Mouse (Mus musculus) cerebellum, adult 9-10 months (tissue): ENCODE data around the gene Fbxl2.
"Not testable (repeated sequence)": the region's sequence is repeated elsewhere in the genome, so short reads cannot be mapped to it uniquely, and the experiment has no call there.

Experiments
- DNase-seq: peaks from one replicate; pipeline ENCODE4 v3.0.0; 2022

Gene Fbxl2

GRCm38 (mm10) chr9:114046028-114046427 lies at the start of gene Fbxl2:
Gene Fbxl2, minus strand, starts transcription at chr9:114046191.
- DNase-seq = no peak

DNA sequence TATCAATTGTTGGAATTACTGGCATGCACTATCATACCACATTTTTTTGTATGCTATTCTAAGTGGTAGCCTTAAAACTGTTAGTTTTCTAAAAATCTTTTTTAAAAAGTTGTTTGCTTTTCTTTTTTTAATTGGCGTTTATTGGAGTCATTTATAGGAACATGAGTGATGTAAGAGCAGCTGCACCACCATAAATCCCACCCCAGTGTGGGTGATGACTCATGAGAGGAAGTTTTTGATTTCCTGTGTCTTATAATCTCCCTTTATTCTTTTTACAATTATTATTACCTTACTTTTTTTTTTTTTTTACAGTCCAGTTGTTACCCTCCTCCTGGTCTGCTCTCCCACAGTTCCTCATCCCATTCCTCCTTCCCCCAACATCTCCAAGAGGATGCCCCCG lies 48.9 kb upstream of the Fbxl2 start:
- DNase-seq = no peak

GRCm38 (mm10) chr9:114092188-114092587 lies 46.2 kb upstream of the Fbxl2 start:
- DNase-seq = not testable (repeated sequence)

GRCm38 (mm10) chr9:114088885-114089284 lies 42.9 kb upstream of the Fbxl2 start:
- DNase-seq = not testable (repeated sequence)

DNA sequence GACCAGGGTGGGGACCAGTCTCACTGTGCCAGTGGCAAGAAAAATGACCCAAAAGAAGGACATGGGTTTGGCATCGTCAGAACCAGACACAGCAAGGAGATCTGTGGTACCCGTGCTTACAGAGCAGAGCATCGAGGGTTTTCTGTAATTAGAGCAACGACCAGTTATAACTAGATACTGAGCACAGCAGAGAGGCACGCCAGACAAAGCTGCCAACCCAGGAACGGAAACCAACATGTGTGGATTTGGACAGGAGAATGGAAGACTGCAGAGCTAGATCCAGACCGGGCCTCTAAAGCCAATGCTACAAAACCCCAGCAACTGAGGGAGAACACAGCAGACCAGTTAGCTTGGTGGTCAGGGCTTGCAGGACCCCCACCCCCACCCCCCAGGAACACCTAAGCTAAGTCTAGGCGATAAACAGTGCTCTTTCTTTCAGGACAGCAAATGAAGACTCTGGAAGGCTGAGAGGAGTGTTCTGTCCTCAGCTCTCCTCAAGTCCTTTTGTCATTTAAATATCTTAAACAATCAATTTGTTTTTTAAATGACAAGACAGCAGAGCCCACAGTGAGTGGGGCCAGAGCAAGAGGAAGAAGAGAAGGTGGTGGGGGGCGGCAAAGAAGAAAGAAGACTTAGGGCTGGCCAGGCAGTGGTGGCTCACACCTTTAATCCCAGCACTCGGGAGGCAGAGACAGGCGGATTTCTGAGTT lies 41.3 kb upstream of the Fbxl2 start:
- DNase-seq = no peak

DNA sequence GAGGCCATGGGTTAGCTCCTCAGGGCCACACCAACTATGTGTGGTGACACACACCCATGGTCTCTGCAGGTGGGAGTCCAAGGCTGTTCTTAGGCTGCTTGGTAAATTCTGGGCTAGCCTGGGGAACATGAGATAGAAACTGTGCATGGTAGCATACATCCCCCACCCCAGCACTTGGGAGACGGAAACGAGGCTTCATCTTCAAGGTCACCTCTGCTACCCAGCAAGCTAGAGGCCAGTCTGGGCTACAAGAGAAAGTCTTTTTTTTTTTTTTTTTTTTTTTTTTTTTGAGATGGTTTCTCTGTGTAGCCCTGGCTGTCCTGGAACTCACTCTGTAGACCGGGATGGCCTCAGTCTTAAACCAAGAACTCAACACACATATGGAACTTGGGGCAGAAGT lies 40.4 kb upstream of the Fbxl2 start:
- no peak for DNase-seq

GRCm38 (mm10) chr9:114073681-114074080 lies 27.7 kb upstream of the Fbxl2 start:
- no peak for DNase-seq

- DNase-seq = no peak
Measured at GRCm38 (mm10) chr9:114069372-114069771, 23.4 kb upstream of the Fbxl2 start.

DNA sequence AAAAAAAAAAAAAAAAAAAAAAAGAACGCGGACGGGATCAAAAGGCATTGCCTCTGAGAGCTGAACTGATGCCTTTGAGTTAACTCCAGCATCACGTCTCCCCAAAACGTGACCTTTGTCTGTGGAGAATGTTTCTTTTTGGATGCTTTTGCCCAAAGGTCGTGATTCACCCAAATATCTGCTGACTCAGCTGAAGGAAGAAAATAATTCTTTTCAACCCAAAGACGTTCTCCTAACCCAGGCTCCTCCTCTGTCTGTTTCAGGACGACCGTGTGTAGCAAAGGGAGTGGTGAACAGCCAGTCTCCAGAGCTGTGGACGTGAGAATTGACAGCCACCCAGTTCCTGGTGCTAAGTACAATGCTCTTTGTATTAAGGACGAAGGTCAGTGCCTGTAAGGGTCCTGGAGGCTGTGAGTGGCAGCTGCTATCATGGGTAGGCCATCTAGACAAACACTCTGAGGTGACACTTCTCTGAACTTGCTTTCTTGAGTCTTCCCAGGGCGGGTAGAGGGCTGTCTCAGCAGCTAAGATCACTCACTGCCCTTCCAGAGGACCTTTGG lies 22.6 kb upstream of the Fbxl2 start:
- no peak for DNase-seq

- DNase-seq = no peak
Measured at GRCm38 (mm10) chr9:114057090-114057796, 11.3 kb upstream of the Fbxl2 start, which contains the start of gene Susd5. Gene Susd5, plus strand, starts transcription at chr9:114057140.

- DNase-seq = no peak
Measured at GRCm38 (mm10) chr9:114052866-114053265, 6.9 kb upstream of the Fbxl2 start.

DNA sequence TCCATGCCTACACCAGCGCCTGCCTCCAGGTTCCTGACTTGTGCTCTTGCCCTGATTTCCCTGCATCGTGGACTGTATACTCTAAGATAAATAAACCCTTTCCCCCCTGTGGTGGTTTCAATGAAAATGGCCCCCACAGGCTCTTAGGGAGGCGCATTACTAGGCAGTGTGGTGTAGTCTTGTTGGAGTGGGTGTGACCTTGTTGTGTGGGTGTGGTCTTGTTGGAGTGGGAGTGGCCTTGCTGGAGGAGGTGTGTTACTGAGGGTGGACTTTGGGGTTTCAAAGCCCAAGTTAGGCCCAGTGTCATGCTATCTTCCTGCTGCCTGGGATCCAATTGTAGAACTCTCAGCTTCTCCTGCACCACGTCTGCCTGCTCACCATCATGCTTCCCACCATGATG lies 6.0 kb upstream of the Fbxl2 start:
- DNase-seq = no peak

DNA sequence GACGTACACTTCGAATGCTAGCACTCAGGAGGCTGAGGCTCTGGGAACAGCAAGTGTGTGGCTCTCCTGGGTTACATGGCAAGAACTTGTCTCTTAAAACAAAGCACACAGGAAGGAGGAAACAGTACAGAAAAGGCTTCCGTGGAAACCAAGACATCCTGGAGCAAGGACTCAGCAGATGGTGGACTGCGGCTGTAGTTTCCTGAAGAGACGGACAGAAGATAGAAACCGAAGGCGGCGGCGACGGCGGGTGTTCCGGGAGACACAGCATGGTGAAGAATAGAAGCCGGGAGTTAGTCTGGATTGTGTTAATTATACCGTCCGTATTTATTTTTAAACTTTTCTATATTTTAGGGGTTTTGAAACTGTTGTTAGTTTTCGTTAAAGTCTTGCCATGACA lies 4.8 kb upstream of the Fbxl2 start:
- no peak for DNase-seq

DNA sequence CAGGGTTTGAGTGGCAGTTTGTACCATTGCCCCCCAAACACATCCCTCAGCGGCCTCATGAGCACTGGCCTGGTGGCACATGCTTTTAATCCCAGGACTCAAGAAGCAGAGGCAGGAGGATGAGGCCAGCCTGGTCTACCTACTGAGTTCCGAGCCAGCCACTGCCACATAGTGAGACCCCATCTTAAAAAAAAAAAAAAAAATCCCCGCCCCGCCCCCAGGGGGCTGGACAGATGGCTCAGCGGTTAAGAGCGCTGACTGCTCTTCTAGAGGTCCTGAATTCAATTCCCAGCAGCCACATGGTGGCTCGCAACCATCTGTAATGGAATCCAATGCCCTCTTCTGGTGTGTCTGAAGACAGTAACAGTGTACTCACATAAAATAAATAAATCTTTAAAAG lies 4.1 kb upstream of the Fbxl2 start:
- no peak for DNase-seq

DNA sequence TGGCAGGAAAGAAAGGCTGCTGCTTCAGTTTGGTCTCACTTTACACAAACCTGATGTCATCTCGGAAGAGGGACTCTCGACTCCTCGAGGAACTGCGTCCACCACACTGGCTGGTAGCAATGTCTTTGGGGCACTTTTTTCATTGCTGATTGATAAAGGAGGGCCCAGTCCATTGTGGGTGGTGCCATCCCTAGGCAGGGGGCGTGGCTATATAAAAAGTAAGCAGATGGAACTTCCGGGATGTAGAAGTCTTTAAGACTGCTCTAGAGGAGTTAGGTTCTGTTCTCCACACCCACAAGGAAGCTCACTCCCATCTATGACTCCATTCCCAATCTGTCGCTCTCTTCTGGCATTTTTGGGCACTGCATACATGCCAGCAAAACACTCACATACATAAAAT lies 685 bp upstream of the Fbxl2 start:
- DNase-seq = no peak

GRCm38 (mm10) chr9:114044446-114044845 lies 1.5 kb downstream of the Fbxl2 start:
- no peak for DNase-seq

DNA sequence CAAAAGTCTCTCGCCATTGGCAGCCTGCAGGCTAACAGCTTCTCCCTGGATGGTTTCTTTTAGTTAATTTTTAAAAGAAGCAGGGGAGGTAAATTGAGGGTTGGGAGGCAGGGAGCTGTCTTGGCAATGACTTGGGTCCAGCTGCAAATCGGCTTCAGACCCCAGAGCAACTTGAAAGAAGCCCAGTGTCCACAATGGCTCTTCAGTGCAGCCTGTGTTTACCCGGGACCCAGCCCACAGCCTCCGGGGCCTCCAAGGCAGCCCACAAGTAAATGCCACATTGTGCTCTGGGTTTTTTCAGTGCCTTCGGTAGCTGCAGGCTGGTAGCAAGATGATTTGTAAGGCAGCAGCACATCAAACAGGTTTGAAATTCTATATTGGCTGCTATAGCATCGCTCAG lies 3.5 kb downstream of the Fbxl2 start:
- no peak for DNase-seq

GRCm38 (mm10) chr9:114040945-114041344 lies 5.0 kb downstream of the Fbxl2 start:
- DNase-seq = no peak

- peak; percentile 87 for DNase-seq
Measured at GRCm38 (mm10) chr9:114026261-114026934, 19.6 kb downstream of the Fbxl2 start.

DNA sequence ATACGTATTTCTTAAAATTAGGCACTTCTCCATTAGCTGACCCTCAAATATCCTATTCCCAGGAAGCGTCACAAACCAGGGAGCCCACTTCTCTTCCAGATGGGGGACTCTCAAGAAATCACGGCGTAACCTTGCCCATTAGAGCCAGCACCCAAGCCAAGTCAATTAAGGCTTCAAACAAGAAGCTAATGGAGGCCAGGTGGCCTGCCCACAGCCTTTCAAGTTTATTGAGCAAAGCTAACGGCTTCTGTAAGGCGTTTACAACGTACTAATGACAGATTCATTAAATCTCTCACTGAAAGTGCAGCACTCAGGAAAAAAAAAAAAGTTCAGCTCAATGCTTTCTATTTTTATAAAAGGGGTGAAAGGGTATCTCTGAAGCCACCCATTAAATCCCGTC lies 20.1 kb downstream of the Fbxl2 start:
- no peak for DNase-seq

DNA sequence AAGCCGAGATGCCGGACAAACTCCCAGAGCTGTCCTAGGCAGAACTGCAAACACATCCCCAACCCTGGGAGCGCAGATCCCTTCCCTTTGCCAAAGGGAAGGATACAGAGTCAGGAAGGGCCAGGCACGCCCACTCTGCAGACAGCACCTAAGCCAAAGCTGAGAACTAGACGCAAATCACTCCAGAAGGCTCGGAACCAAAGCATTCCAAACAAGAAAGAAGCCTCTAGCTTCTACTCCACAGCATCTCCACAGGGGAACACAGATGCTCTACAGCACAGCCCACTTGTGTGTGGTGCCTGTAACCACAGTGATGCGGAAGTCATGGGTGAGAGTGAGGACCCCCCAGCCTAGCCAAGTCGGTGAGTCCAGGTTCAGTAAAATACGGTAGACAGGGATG lies 20.8 kb downstream of the Fbxl2 start:
- DNase-seq = no peak

DNA sequence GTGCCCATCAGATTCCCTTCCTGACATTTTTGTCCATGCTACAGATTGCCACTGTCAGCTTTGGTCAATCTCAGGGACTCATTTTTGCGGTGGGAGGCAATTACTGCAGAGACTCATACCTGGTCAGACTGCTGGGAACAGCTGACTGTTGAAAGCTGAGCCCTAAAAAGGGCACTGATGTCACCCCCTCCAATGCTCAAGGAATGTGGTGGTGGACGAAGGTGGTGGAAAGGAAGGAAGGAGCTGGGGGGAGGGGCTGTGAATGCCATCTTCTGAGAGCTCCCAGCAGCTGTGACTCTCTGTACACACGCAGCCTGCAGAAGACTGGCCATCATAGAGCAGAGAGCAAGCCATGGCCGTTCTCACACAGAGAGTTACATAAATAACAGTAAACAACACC lies 23.9 kb downstream of the Fbxl2 start:
- no peak for DNase-seq

- DNase-seq = no peak
Measured at GRCm38 (mm10) chr9:114019012-114019762, 26.8 kb downstream of the Fbxl2 start.
